Mouse (Mus musculus) CD4-positive, CD25-positive, alpha-beta regulatory T cell, adult 4 months (primary cell): ENCODE measurements around the gene Adamts7. TPM values are rescaled to one million over a fixed set of nuclear protein-coding genes. Genes with fewer than 3 reads are reported as not detected.

ENCODE experiments used
- ATAC-seq: one replicate; pipeline ENCODE4 v1.8.0; 2017
- polyA plus RNA-seq, 2 experiments: library from polyadenylated mRNA; unstranded; fragments of 100-300 nt; shearing (Covaris generic); gene quantifications; one replicate each; pipeline ENCODE4 v1.2.1; 2017

The Adamts7 gene
- polyA plus RNA-seq, 2 experiments from 2014 or later, result 0.05 TPM; not detected in 1

- no peak for ATAC-seq
Observed at GRCm38 (mm10) chr9:90162243-90162925, 485 bp upstream of the Adamts7 start.

- no peak for ATAC-seq
Observed at GRCm38 (mm10) chr9:90163749-90164095, 853 bp downstream of the Adamts7 start.

DNA sequence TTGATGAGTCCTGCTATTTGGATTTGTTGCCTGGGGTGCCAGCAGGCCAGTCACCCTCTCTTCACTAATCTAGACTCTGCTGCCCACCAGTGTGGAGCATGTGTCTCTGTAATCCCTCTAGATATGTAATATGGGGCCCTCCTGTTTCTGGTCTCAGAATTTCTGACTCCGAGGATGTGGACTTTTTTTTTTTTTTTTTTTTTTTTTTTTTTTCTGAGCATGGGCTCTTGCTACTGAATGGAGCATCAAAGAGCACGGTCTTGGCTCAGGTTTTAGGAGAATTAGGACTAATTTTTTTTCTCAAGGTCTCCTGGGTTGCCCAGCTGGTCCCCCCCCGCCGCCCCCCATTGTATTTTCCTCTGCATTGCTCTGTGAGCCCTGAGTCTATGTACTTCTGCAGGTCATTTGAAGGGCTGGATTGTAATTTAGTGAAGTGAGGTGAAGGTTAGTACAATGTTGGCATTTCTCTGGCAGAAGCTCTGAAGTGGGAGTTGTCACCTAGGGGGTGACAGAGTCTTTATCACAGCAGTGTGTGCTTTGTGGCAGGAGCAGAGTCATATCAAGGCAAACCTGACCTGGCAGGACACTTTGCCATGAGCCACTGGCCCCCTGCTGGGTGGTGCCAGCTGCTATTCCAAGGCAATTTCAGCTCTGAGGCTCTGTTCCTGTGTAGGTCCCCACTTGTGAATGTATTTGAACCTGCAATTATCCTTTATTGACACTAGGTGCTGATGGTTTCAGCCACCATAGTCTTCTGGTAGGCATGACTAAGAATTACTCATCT is 2.0 kb downstream of the Adamts7 start:
- no peak for ATAC-seq

DNA sequence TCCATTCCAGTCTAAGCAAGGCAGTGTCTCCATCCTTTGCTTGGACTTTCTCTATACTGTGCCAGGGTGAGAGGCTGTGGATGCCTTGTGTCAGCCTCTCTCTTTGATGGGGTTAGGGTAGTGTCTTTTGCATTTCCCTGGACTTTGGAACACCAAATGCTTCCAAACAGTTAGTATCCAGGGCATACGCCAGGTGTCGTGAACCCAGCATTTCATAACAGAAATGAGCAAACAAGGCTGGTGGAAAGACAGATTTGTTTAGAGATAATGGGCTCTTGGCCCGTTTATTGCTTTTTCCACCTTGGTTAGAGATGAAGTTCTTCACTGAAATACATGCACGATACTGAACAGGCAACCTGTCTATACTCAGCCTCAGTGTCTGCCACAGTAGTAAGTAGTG is 2.7 kb downstream of the Adamts7 start:
- no peak for ATAC-seq

DNA sequence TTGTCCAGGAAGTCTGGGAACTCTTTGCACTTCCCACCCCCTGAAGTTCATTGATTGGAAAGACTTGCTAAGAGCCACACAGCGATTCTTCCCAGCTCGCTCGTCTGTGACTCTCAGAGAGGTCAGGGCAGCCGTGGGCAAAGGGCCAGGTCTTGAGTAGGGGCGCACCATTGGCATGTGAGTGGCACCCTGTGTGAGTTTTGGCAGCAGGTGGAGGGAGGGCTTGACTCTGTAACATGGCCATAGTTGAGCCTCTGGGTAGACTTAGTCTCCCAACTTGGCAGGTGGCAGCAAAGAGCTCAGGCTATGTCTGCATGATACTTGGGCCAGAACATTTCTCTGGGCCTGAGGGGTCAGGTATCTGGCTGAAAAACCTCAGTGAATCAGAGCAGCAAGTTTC is 3.7 kb downstream of the Adamts7 start:
- ATAC-seq, result no peak

DNA sequence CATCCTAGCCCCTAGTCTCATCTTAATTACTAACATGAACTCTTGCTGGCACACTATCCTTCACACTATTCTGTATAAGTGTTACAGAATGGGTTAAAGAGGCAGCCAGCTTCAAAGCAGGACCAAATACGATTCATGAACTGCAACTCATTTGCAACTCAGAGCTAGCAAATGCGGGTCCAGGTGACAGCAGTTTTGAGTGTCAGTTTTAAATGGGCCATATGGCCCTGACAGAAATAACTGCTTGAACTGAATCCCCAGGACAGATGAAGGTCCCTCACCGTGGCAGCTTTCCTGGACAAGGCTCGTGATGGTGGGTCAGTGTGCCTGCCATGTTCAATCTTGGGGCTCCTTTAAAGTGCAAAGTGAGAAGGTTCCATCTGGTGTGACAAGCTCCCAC is 7.1 kb downstream of the Adamts7 start:
- ATAC-seq, result no peak

DNA sequence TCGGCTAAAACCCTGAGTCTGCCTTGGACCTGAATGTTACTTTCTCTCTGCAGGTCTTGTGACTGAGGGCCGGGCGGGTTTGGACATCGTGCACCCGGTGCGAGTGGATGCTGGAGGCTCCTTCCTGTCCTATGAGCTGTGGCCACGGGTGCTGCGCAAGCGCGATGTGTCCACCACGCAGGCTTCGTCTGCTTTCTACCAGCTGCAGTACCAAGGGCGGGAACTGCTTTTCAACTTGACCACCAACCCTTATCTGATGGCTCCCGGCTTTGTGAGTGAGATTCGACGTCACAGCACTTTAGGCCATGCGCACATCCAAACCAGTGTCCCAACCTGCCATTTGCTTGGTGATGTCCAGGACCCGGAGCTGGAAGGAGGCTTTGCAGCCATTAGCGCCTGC is 8.6 kb downstream of the Adamts7 start:
- no peak for ATAC-seq

DNA sequence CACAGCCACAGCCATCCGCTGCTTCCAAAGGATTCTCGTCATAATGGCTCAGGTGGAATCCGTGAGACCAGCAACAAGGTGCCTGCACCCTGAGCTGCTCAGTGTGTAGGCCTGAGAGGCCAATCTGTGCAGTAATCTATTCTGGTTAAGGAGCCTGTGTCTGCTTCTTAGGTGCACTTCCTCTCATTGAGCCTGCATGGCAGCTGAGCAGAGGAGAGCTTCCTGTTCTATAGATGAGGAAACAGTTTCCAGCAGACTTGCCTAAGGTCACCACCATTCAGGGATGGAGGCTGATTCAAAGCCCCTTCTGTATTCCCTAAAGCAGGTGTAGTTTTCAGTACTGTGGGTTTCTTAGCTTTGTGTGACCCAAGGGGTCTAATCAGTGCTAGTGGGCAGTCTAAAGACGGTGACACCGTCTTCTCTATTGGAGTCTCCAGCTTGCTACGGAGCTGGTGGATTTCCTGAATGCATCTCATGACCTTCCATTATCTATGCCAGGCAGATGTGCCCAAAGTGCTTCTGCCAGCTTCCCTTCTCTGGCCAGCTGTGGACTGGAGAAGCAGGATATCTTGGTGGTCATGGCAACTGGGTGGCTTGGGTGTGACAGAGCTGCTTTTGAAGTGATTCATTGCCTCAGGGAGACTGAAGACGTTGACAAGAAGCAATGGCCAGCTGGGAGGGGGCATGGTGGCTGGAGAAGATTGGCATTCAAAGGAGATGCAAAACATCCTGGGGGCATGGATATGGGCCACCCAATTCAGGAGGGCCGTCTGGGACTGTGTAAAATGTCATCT is 9.9 kb downstream of the Adamts7 start:
- ATAC-seq, result no peak

DNA sequence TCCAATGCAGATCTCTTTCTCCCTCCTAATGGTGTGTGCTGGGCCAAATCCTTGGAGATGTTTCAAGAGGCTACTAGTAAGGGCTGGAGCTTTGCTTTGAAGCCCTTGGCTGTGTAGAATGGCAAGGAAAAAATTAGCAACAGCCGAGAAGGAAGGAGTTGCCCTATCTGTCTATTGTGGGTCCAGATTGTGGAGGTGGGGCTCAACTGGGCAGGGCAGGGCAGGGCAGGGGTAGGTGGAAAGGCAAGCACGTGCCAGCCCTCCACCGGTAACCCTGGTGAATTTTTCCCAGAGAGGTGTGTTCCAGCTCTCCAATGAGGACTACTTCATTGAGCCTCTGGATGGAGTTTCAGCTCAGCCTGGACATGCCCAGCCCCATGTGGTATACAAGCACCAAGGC is 10.5 kb downstream of the Adamts7 start:
- no peak for ATAC-seq

DNA sequence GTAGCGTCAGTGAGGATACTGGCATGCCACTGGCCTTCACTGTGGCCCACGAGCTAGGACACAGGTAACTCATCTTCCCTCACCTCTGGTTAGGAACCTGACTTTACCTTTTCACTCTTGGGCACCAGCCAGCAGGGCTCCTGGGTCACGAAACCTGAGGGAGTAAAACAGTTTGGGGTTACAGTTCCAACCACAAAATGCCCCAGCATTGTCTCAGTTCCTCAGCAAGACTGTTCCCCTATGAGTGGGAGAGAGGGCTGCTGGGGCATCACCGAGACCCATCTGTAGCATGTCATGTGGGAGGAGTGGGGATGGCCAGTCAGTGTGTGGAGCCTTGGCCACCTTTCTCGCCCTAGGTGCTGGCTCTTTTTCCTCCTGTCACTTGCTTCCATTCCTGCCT is 16.5 kb downstream of the Adamts7 start:
- no peak for ATAC-seq

GRCm38 (mm10) chr9:90181656-90182388 is 19.0 kb downstream of the Adamts7 start:
- ATAC-seq, result no peak

DNA sequence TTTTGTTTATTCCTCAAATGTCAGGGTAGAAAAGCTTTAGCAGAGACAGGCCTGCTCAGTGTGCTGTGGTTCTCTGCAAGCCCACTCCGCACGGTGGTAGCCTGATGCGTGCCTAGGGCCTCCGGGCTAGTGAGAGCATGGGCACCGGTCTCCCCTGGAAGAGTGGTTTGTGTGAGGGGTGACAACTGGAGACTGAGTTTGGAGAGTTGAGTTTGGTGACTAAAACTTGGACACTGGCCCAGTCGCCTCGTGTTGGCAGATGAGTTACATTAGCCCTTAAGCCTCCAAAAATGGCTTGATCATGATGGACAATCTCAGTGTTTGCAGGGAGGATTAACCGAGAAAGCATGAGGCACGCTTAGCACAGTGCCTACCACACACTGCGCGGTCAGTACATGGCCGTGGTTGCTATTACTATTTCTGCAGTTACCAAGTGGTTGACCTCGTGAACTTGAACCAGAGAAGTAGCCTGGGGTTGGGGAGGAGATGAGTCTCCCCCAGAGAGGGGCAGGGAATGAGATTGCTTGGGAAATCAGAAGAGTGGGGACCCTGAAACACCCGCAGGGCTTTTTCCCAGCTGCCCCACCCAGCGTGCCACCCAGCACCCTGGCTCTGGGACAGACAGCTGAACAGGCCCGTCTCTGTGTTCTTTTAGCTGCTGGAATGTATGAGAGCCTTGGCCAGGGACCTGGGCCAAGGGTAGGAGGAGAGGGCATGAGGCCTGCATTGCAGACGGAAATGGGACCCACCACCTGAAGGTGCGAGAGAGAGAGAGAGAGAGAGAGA is 20.0 kb downstream of the Adamts7 start:
- ATAC-seq, result no peak

GRCm38 (mm10) chr9:90183550-90183949 is 20.7 kb downstream of the Adamts7 start:
- ATAC-seq, result no peak

- ATAC-seq, result no peak
Observed at GRCm38 (mm10) chr9:90184116-90184515, 21.2 kb downstream of the Adamts7 start.

GRCm38 (mm10) chr9:90185356-90185910 is 22.6 kb downstream of the Adamts7 start:
- ATAC-seq, result no peak

- no peak for ATAC-seq
Observed at GRCm38 (mm10) chr9:90188893-90189292, 26.0 kb downstream of the Adamts7 start.

- no peak for ATAC-seq
Observed at GRCm38 (mm10) chr9:90189391-90189790, 26.5 kb downstream of the Adamts7 start.

DNA sequence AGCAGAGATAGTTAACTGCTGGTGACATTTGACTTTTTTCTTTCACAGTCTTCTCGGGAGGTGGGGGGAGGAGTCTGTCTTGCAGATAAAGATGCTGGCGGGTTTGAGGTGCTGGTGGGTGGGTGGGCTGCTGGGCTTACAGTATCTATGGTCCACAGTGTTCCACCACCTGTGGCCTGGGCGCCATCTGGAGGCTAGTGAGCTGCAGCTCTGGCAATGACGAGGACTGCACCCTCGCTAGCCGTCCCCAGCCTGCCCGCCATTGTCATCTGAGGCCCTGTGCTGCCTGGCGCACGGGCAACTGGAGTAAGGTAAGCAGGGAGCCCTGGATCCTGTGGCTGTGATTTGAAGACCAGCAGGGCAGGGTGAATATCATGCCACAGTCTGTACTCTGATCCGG is 32.1 kb downstream of the Adamts7 start:
- ATAC-seq, result no peak

GRCm38 (mm10) chr9:90196262-90196661 is 33.4 kb downstream of the Adamts7 start:
- ATAC-seq, result no peak

DNA sequence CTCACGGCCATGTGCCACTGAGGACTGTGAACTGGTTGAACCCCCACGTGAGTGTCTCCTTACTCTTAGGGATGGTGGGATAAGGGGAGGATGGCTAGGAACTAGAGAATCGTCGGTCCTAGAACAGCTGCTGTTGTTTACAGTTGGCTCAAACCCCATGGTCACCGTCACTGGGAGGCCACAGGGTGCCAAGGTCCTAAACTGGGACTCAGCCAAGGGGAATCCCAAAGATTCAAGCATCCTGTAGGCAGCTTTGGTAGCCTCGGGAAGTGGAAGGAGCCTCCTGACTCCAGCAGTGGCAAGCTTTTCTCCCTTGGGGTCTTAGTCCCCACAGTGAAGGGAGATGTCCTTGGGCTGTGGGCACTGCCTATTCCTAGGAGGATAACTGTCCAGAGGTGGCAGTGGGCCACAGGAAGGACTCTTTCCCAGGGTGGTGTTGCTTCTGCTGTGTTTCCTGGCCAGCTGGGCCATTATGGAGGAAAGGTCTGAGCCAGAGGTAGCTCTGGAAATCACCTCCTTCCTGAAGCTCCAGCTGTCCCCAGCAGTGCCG is 34.3 kb downstream of the Adamts7 start:
- no peak for ATAC-seq

DNA sequence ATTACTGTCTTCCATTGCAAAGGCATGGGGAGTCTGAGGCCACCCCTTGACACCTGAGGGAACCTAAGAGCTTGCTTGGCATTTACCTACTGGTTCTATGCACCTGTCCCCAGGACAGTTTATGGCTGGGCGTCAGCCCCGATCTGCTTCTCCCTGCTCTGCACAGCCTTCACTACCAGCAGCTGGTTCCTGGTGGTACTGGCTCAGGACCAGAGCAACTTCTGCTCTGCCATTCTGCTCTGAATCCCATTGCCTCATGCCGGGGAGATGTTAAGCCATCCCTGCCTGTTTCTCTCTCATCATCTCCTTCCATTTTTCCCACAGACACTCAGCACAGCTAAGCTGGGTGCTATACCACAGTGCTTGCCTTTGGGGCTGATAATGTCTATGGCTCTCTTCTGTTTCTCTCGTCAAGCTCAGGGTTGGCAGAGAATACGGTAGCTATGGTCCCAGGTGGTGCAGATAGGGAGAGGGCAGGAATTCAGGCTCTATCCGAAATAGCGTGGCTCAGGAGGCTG is 35.1 kb downstream of the Adamts7 start:
- ATAC-seq, result no peak
